Mouse (Mus musculus) heart, adult 11 months (tissue): Measurements from ENCODE around the gene Olfr419.

Source experiments
- DNase-seq: peaks from one replicate; pipeline ENCODE4 v3.0.0; 2022

The Olfr419 gene

GRCm38 (mm10) chr1:174251961-174252360 lies at the start of gene Olfr419:
TSS of gene Olfr419 (minus strand) at chr1:174252061.
- DNase-seq = no peak

- DNase-seq = no peak
Measured at GRCm38 (mm10) chr1:174270643-174271042, 18.8 kb upstream of the Olfr419 start.

GRCm38 (mm10) chr1:174269162-174269561 lies 17.3 kb upstream of the Olfr419 start:
- DNase-seq = no peak

GRCm38 (mm10) chr1:174267816-174268215 lies 16.0 kb upstream of the Olfr419 start:
- DNase-seq = no peak

GRCm38 (mm10) chr1:174250376-174250775 lies 1.5 kb downstream of the Olfr419 start:
- peak; percentile 65 for DNase-seq

- peak; percentile 22 for DNase-seq
Measured at GRCm38 (mm10) chr1:174247170-174247569, 4.7 kb downstream of the Olfr419 start.

- no peak for DNase-seq
Measured at GRCm38 (mm10) chr1:174246080-174246479, 5.8 kb downstream of the Olfr419 start.

- no peak for DNase-seq
Measured at GRCm38 (mm10) chr1:174244621-174245020, 7.2 kb downstream of the Olfr419 start.

- DNase-seq = peak; percentile 88
Measured at GRCm38 (mm10) chr1:174239916-174240315, 11.9 kb downstream of the Olfr419 start.

- no peak for DNase-seq
Measured at GRCm38 (mm10) chr1:174216528-174217204, 35.2 kb downstream of the Olfr419 start.

GRCm38 (mm10) chr1:174215270-174216038 lies 36.4 kb downstream of the Olfr419 start:
- peak; percentile 61 for DNase-seq

GRCm38 (mm10) chr1:174212286-174212685 lies 39.6 kb downstream of the Olfr419 start:
- peak; percentile 33 for DNase-seq

GRCm38 (mm10) chr1:174204699-174205098 lies 47.2 kb downstream of the Olfr419 start:
- no peak for DNase-seq
